Mouse (Mus musculus) CH12.LX (cell line): ENCODE data around the gene March5. TPM values are rescaled to one million over a fixed set of nuclear protein-coding genes. Genes with fewer than 3 reads are reported as not detected.
"Not testable (repeated sequence)": the region's sequence is repeated elsewhere in the genome, so short reads cannot be mapped to it uniquely, and the experiment has no call there.

Experiments
- DNase-seq: peaks from one replicate; pipeline ENCODE4 v3.0.0-alpha.2; 2013; ENCODE audit errors: extremely low read depth
- H3K27ac ChIP-seq: 2 replicates; pipeline ENCODE4 v1.5.1; 2012; ENCODE audit warnings: low read depth, mild to moderate bottlenecking, control low read depth, moderate library complexity; ENCODE audit not compliant: insufficient read depth
- H3K27me3 ChIP-seq: replicated peaks from 2 replicates; pipeline ENCODE3; 2012; ENCODE audit warnings: inconsistent platforms
- H3K36me3 ChIP-seq, 2 experiments: replicated peaks in 1 of 2; 2 replicates each; pipeline versions ENCODE3 to v1.6.1; 2012; ENCODE audit warnings: inconsistent platforms in 1 of 2, low read length in 1 of 2, mild to moderate bottlenecking in 1 of 2, mixed read lengths in 1 of 2, moderate library complexity in 1 of 2; ENCODE audit not compliant: control insufficient read depth in 1 of 2, insufficient read depth in 1 of 2
- H3K4me1 ChIP-seq, 2 experiments: 2 replicates each; pipeline ENCODE4 v1.6.1; 2012; ENCODE audit warnings: inconsistent platforms in 1 of 2, moderate library complexity in 1 of 2; ENCODE audit not compliant: insufficient read depth in 2 of 2, control insufficient read depth in 1 of 2
- H3K4me2 ChIP-seq: 2 replicates; pipeline ENCODE4 v1.6.1; 2012; ENCODE audit warnings: low read depth, mild to moderate bottlenecking, control low read depth; ENCODE audit not compliant: poor library complexity, insufficient read depth, severe bottlenecking
- H3K4me3 ChIP-seq, 3 experiments: fragments of 150-350 bp in 1 of 3; sonication (generic) in 1 of 3; replicated peaks in 1 of 3; 2 replicates each; pipeline versions ENCODE3 to v1.5.1; 2011 to 2012; ENCODE audit warnings: low read depth in 2 of 3, low read length in 2 of 3, mild to moderate bottlenecking in 2 of 3, moderate library complexity in 2 of 3, control low read depth in 1 of 3, improper control_type of control experiment in 1 of 3, inconsistent platforms in 1 of 3, mixed read lengths in 1 of 3; ENCODE audit not compliant: poor library complexity in 1 of 3
- H3K79me2 ChIP-seq: replicated peaks from 2 replicates; pipeline ENCODE4 v1.6.1; 2012; ENCODE audit warnings: mild to moderate bottlenecking, moderate library complexity; ENCODE audit not compliant: control insufficient read depth, poor library complexity, insufficient read depth, severe bottlenecking; ENCODE audit errors: extremely low read depth
- H3K9ac ChIP-seq: 2 replicates; pipeline ENCODE4 v1.6.1; 2012; ENCODE audit warnings: low read depth, mild to moderate bottlenecking, control low read depth, moderate library complexity; ENCODE audit not compliant: insufficient read depth
- H3K9me3 ChIP-seq: replicated peaks from 2 replicates; pipeline ENCODE3; 2012; ENCODE audit warnings: low read length, inconsistent platforms, mixed read lengths
- CHD2 ChIP-seq: IDR thresholded peaks from 2 replicates; pipeline ENCODE4 v1.6.1; 2011; ENCODE audit warnings: low read length, improper control_type of control experiment
- ETS1 ChIP-seq: conservative IDR thresholded peaks from 2 replicates; pipeline ENCODE4 v1.6.1; 2012; ENCODE audit warnings: low read depth, mild to moderate bottlenecking, inconsistent platforms, low read length, improper control_type of control experiment, moderate library complexity
- JUND ChIP-seq: conservative IDR thresholded peaks from 2 replicates; pipeline ENCODE4 v1.6.1; 2011; ENCODE audit warnings: low read depth, low read length, improper control_type of control experiment
- KAT2A ChIP-seq: IDR thresholded peaks from 2 replicates; pipeline ENCODE4 v1.6.1; 2012; ENCODE audit warnings: low read length, improper control_type of control experiment, inconsistent platforms; ENCODE audit not compliant: insufficient replicate concordance
- MAFK ChIP-seq: IDR thresholded peaks from 2 replicates; pipeline ENCODE4 v1.6.1; 2011; ENCODE audit warnings: low read length, improper control_type of control experiment; ENCODE audit not compliant: insufficient replicate concordance
- MAZ ChIP-seq: IDR thresholded peaks from 2 replicates; pipeline ENCODE4 v1.6.1; 2012; ENCODE audit warnings: low read depth, mild to moderate bottlenecking, inconsistent platforms, low read length, improper control_type of control experiment, moderate library complexity
- NELFE ChIP-seq: IDR thresholded peaks from 2 replicates; pipeline ENCODE4 v1.6.1; 2011; ENCODE audit warnings: low read depth, low read length, improper control_type of control experiment
- POLR2A ChIP-seq: IDR thresholded peaks from 2 replicates; pipeline ENCODE4 v1.6.1; 2011; ENCODE audit warnings: low read depth, mild to moderate bottlenecking, improper control_type of control experiment, low read length
- RCOR1 ChIP-seq: conservative IDR thresholded peaks from 2 replicates; pipeline ENCODE4 v1.6.1; 2012; ENCODE audit warnings: low read depth, mild to moderate bottlenecking, inconsistent platforms, low read length, improper control_type of control experiment
- TCF12 ChIP-seq: IDR thresholded peaks from 2 replicates; pipeline ENCODE4 v1.6.1; 2014; ENCODE audit warnings: low read depth, mild to moderate bottlenecking, inconsistent platforms, low read length, improper control_type of control experiment
- USF1 ChIP-seq: IDR thresholded peaks from 2 replicates; pipeline ENCODE4 v1.6.1; 2014; ENCODE audit warnings: low read depth, mild to moderate bottlenecking, inconsistent platforms, low read length, improper control_type of control experiment
- ZC3H11A ChIP-seq: IDR thresholded peaks from 2 replicates; pipeline ENCODE4 v1.6.1; 2012; ENCODE audit warnings: low read depth, mild to moderate bottlenecking, inconsistent platforms, low read length, improper control_type of control experiment
- dilution Hi-C: fragments of 300-500 bp; cut with MboI; formaldehyde crosslinking; loops from 2 replicates; pipeline ENCODE4 v1.14.3; 2020; ENCODE audit warnings: low sequenced_read_pairs; ENCODE audit not compliant: extremely low pct_unique_long_range_greater_than_20kb, extremely low pct_ligation_motif_present
- in situ Hi-C: fragments of 300-500 bp; cut with MboI; formaldehyde crosslinking; loops from 3 replicates; pipeline ENCODE4 v1.14.3; 2019; ENCODE audit warnings: low sequenced_read_pairs, low pct_ligation_motif_present, low pct_unique_long_range_greater_than_20kb, mixed read lengths
- polyA plus RNA-seq: library from polyadenylated mRNA; unstranded; fragments of >175 nt; gene quantifications from 2 replicates; pipeline ENCODE4 v1.2.1, GENCODE M21; 2012; ENCODE audit warnings: low read depth; ENCODE audit not compliant: insufficient read length
- total RNA-seq, 2 experiments: library from RNA; depleted of rRNA; stranded (reverse); fragments of 300-350 nt in 1 of 2; fragments of >200 nt in 1 of 2; gene quantifications; 2 replicates each; pipeline ENCODE4 v1.2.3; 2012 to 2014

Gene March5
- total and polyA plus RNA-seq, 3 experiments: 118 to 160 (median 137) TPM

DNA sequence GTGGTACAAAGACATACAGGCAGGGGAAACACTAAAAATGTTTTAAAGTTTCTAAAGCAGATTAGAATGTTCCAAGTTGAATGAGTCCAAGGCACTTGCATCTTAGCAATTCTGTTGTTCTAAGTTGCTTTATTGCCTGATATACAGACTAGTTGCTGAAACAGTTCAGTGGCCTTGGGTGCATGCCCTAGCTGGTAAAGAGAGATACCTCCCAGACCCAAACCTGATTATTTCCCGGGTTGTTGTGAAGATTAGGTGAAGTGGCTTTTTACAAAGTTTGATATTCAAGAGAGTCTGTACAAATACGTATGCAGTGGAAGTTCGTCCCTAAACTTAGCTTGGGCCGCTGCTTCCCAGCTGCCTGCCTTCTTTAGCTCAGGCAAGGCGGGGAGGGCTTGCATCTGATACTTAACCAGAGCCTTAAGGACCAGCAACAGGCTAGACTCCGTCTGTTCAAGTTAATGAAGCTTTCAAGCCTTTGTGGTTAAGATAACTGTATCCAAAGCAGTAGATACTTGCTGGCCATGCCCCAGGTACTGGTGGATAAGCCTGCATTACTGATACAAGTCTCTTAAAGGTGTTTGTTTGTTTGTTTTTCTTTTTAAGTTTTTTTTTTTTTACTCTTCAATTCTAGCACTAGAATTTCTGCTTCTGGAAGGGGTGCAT, 18.0 kb downstream of the March5 start:
- H3K27ac ChIP-seq: no peak overlapping the region
- dilution Hi-C loops: no loop called here
- no peaks in the 10 kb centered on the region for H3K4me1 ChIP-seq
- no peaks in the 10 kb centered on the region for H3K9me3 ChIP-seq
- H3K4me2 ChIP-seq: no peak overlapping the region
- in situ Hi-C loops: no loop called here
- peaks cover 23 to 52% of the 10 kb centered on the region in 2 experiments for H3K36me3 ChIP-seq
- H3K27me3 ChIP-seq: no peaks in the 10 kb centered on the region
- no peak for DNase-seq
- no peak overlapping the region for H3K9ac ChIP-seq
- TF ChIP-seq MAFK: no peak
- no peak for TF ChIP-seq POLR2A
- no peak for TF ChIP-seq CHD2
- no peak for TF ChIP-seq RCOR1
- TF ChIP-seq KAT2A: no peak
- no peak for TF ChIP-seq ZC3H11A
- TF ChIP-seq NELFE: no peak
- no peak for TF ChIP-seq TCF12
- no peak for TF ChIP-seq USF1
- TF ChIP-seq JUND: no peak
- no peak for TF ChIP-seq ETS1
- H3K79me2 ChIP-seq: no peaks in the 10 kb centered on the region
- H3K4me3 ChIP-seq: no peak overlapping the region

DNA sequence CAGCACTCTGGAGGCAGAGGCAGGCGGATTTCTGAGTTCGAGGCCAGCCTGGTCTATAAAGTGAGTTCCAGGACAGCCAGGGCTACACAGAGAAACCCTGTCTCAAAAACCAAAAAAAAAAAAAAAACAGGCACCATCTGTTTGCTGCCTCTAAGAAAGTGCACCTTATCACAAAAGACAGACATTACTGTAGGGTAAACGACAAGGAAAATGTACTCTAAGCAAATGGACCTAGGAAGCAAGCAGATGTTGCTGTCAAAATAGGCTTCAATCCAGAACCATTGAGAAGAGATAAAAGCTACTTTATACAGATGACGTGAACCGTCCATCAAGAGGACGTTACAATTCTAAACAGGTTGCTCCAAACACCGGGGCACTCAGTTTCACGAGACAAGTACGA, 25.3 kb downstream of the March5 start:
- H3K9me3 ChIP-seq, H3K36me3 ChIP-seq, H3K79me2 ChIP-seq, H3K4me2 ChIP-seq, H3K9ac ChIP-seq, dilution Hi-C loops, H3K4me3 ChIP-seq, in situ Hi-C loops, H3K4me1 ChIP-seq, DNase-seq, H3K27me3 ChIP-seq, H3K27ac ChIP-seq: not testable (repeated sequence)

DNA sequence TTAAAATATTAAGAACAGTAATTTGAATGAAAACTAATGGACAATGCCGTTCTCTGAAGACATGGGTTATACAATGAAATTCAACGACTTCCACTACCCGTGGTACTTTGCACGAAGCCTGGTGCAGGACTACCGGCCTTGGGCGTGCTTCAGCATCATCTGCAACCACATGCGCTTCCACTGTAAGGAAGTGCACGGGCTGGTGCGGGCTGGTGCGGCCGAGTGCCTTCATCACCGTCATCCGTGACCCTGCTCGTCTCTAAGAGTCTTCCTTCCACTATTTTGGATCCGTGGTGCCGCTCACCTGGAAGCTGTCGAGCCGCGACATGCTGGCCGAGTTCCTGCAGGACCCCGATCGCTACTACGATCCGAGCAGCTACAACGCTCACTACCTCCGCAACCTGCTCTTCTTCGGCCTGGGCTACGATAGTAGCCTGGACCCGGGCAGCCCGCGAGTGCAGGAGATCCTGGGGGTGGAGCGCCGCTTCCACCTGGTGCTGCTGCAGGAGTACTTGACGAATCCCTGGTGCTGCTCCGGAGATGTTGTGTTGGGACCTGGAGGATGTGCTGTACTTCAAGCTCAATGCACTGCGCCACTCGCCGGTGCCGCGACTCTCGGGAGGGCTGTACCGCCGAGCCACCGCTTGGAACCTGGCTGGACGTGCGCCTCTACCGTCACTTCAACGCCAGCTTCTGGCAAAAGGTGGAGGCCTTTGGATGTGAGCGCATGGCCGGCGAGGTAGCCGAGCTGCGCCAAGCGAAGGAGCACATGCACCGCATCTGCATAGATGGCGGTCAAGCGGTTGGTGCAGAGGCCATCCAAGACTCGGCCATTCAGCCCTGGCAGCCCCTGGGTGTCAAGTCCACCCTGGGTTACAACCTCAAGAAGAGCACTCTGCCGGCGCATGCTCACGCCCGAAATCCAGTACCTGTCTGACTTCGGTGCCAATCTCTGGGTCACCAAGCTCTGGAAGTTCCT, 26.5 kb downstream of the March5 start:
- dilution Hi-C loops (no loop called here), in situ Hi-C loops (no loop called here)
- Histone ChIP-seq H3K4me1 (peaks cover 2 to 3% of the 10 kb centered on the region in 2 experiments; a peak in 3 of 4 replicates), H3K4me3 (no peak overlapping the region), H3K9me3 (no peaks in the 10 kb centered on the region)
- TF ChIP-seq MAZ: no peak
- TF ChIP-seq, all 38 proteins: peak for 0
- Histone ChIP-seq H3K36me3 (no peaks in the 10 kb centered on the region), H3K79me2 (no peaks in the 10 kb centered on the region), H3K27me3 (no peaks in the 10 kb centered on the region), H3K9ac (no peak overlapping the region), H3K27ac (no peak overlapping the region), H3K4me2 (no peak overlapping the region)
- DNase-seq: no peak
